In genomic region chr12:41526688-41527087, GRCm38 (mm10) we compare ENCODE assay signal across 16 mouse cellular contexts. TPM values are rescaled to one million over a fixed set of nuclear protein-coding genes. Genes with fewer than 3 reads are reported as not detected.
"Had no signal": no experiment of that assay in that cellular context is flagged by ENCODE, and none has a peak within 500 bp of the region (broad histone marks: within the 10 kb centered on the region; RNA-seq: fewer than 3 reads in every experiment).

No protein-coding gene starts in this region.

- ATAC-seq: midbrain, embryonic 13.5 days had no signal

- H3K27ac ChIP-seq: liver, embryonic 14.5 days; midbrain, embryonic 13.5 days; neural tube, embryonic 13.5 days; stomach, embryonic 15.5 days; stomach, postnatal 0 days had no signal

- H3K9ac ChIP-seq: liver, embryonic 14.5 days; lung, embryonic 14.5 days; midbrain, embryonic 13.5 days; neural tube, embryonic 13.5 days; stomach, embryonic 15.5 days had no signal

- DNase-seq: lung, adult 18-20 months; lung, embryonic 14.5 days; lung, postnatal 10 days; lung, postnatal 4 days; right cerebral cortex, postnatal 14 days; thymus, adult 2 months; thymus, postnatal 25 days; thymus, postnatal 4 days had no signal

- H3K4me1 ChIP-seq: midbrain, embryonic 13.5 days; neural tube, embryonic 13.5 days; stomach, embryonic 15.5 days had no signal

- H3K27me3 ChIP-seq: midbrain, embryonic 13.5 days; neural tube, embryonic 13.5 days; stomach, embryonic 15.5 days had no signal

- H3K4me3 ChIP-seq: midbrain, embryonic 13.5 days; myocyte; neural tube, embryonic 13.5 days; stomach, embryonic 15.5 days had no signal

- H3K9me3 ChIP-seq: midbrain, embryonic 13.5 days; neural tube, embryonic 13.5 days; stomach, embryonic 15.5 days had no signal

- H3K36me3 ChIP-seq: midbrain, embryonic 13.5 days; neural tube, embryonic 13.5 days; stomach, embryonic 15.5 days had no signal

- H3K4me2 ChIP-seq: lung, embryonic 14.5 days; midbrain, embryonic 11.5 days; midbrain, embryonic 13.5 days; neural tube, embryonic 13.5 days; stomach, embryonic 15.5 days had no signal

RNA-seq across cellular contexts. Expression of gene Lrrn3, which starts 40.5 kb away (rescaled TPM):
- total RNA-seq: megakaryocyte-erythroid progenitor cell, adult 5-6 weeks had no signal
